Mouse (Mus musculus) forebrain, embryonic 13.5 days (tissue): ENCODE data around the gene Mrps10. TPM values are rescaled to one million over a fixed set of nuclear protein-coding genes. Genes with fewer than 3 reads are reported as not detected.
"Not testable (repeated sequence)": the region's sequence is repeated elsewhere in the genome, so short reads cannot be mapped to it uniquely, and the experiment has no call there.

ENCODE experiments used
- ATAC-seq: fragments of 200-750 bp; cut with Nextera tagmentation; 2 replicates; pipeline ENCODE4 v1.8.0; 2017
- H3K27ac ChIP-seq: fragments of 300-500 bp; sonication (generic); 2 replicates; pipeline ENCODE4 v1.5.1; 2015; ENCODE audit warnings: inconsistent platforms, mild to moderate bottlenecking, moderate library complexity
- H3K27me3 ChIP-seq: fragments of 300-500 bp; sonication (generic); 2 replicates; pipeline ENCODE4 v1.6.1; 2015; ENCODE audit warnings: mild to moderate bottlenecking, inconsistent platforms
- H3K36me3 ChIP-seq: fragments of 300-500 bp; sonication (generic); 2 replicates; pipeline ENCODE4 v1.6.1; 2015; ENCODE audit warnings: mild to moderate bottlenecking, inconsistent platforms; ENCODE audit not compliant: poor library complexity, severe bottlenecking
- H3K4me1 ChIP-seq: fragments of 300-500 bp; sonication (generic); 2 replicates; pipeline ENCODE4 v1.6.1; 2015; ENCODE audit warnings: inconsistent platforms
- H3K4me2 ChIP-seq: fragments of 300-500 bp; sonication (generic); 2 replicates; pipeline ENCODE4 v1.6.1; 2015; ENCODE audit warnings: inconsistent platforms, mild to moderate bottlenecking, moderate library complexity
- H3K4me3 ChIP-seq: fragments of 300-500 bp; sonication (generic); 2 replicates; pipeline ENCODE4 v1.5.1; 2015; ENCODE audit warnings: mild to moderate bottlenecking, inconsistent platforms
- H3K9ac ChIP-seq: fragments of 300-500 bp; sonication (generic); 2 replicates; pipeline ENCODE4 v1.6.1; 2015; ENCODE audit warnings: mild to moderate bottlenecking, inconsistent platforms
- H3K9me3 ChIP-seq: fragments of 300-500 bp; sonication (generic); replicated peaks from 2 replicates; pipeline ENCODE4 v1.6.1; 2016; ENCODE audit warnings: inconsistent platforms
- WGBS: fragments of 180-500 bp; shearing (Covaris S2); methylation state at CpG from one replicate; pipeline ENCODE4 v1.1.7; 2015; 5-methylcytosine and 5-hydroxymethylcytosine counted together
- polyA plus RNA-seq: library from polyadenylated mRNA; unstranded; fragments of >200 nt; fragmentation: Nextera tagmentation; extraction: Ambion mirVana; gene quantifications from 2 replicates; pipeline ENCODE4 v1.2.1, GENCODE M21; 2015

Mrps10 gene
- polyA plus RNA-seq, 1 experiment from 2014 or later = 78.7 TPM

- not testable (repeated sequence) for H3K4me1 ChIP-seq, H3K27me3 ChIP-seq, H3K4me2 ChIP-seq, H3K36me3 ChIP-seq, H3K9me3 ChIP-seq, H3K27ac ChIP-seq, H3K4me3 ChIP-seq, H3K9ac ChIP-seq, ATAC-seq
- WGBS = 81% methylated on average over 1 of the region's 1 CpGs
These were observed 53.9 kb downstream of the Mrps10 start for GRCm38 (mm10) chr17:47422616-47423015.

- Histone ChIP-seq H3K36me3 (no peaks in the 10 kb centered on the region), H3K27me3 (peaks cover under 1% of the 10 kb centered on the region; the same call in 1 of the 2 replicates), H3K4me1 (peaks cover 7% of the 10 kb centered on the region; the same call in 1 of the 2 replicates), H3K9ac (no peak overlapping the region), H3K27ac (no peak overlapping the region), H3K9me3 (no peaks in the 10 kb centered on the region), H3K4me2 (no peak overlapping the region), H3K4me3 (no peak overlapping the region)
- 75% methylated on average over 6 of the region's 6 CpGs for WGBS
- no peak for ATAC-seq
These were observed 55.5 kb downstream of the Mrps10 start for GRCm38 (mm10) chr17:47424186-47424585.

GRCm38 (mm10) chr17:47427316-47427715 lies 58.6 kb downstream of the Mrps10 start:
- Histone ChIP-seq H3K36me3 (no peaks in the 10 kb centered on the region), H3K9me3 (no peaks in the 10 kb centered on the region), H3K4me3 (no peak overlapping the region), H3K27me3 (peaks cover 10% of the 10 kb centered on the region; the same call in 1 of the 2 replicates), H3K4me2 (no peak overlapping the region), H3K4me1 (peaks cover 8% of the 10 kb centered on the region; the same call in 1 of the 2 replicates), H3K9ac (no peak overlapping the region), H3K27ac (no peak overlapping the region)
- no peak for ATAC-seq
- 74% methylated on average over 6 of the region's 6 CpGs for WGBS

- no peak for ATAC-seq
- no peaks in the 10 kb centered on the region for H3K36me3 ChIP-seq
- peaks cover 8% of the 10 kb centered on the region; the same call in 1 of the 2 replicates for H3K4me1 ChIP-seq
- 5% methylated on average over 8 of the region's 8 CpGs for WGBS
- peak overlapping the region; percentile 27 for H3K4me2 ChIP-seq
- no peak overlapping the region for H3K4me3 ChIP-seq
- peaks cover 10% of the 10 kb centered on the region; the same call in 1 of the 2 replicates for H3K27me3 ChIP-seq
- H3K9me3 ChIP-seq = no peaks in the 10 kb centered on the region
- no peak overlapping the region for H3K27ac ChIP-seq
- no peak overlapping the region for H3K9ac ChIP-seq
These were observed 60.2 kb downstream of the Mrps10 start for GRCm38 (mm10) chr17:47428831-47429304.

GRCm38 (mm10) chr17:47430815-47431214 lies 62.1 kb downstream of the Mrps10 start:
- 64% methylated on average over 5 of the region's 5 CpGs for WGBS
- no peak overlapping the region for H3K4me3 ChIP-seq
- ATAC-seq = no peak
- H3K9me3 ChIP-seq = no peaks in the 10 kb centered on the region
- no peak overlapping the region for H3K27ac ChIP-seq
- H3K4me1 ChIP-seq = peaks cover 8% of the 10 kb centered on the region; the same call in 1 of the 2 replicates
- no peak overlapping the region for H3K9ac ChIP-seq
- H3K36me3 ChIP-seq = no peaks in the 10 kb centered on the region
- H3K4me2 ChIP-seq = no peak overlapping the region
- H3K27me3 ChIP-seq = peaks cover 19% of the 10 kb centered on the region

Other genes with a start within 250 kb of the Mrps10 start
- 0.20 and 0.36 TPM in 2 replicates for gene Guca1b, start 16.5 kb downstream of the Mrps10 start, polyA plus RNA-seq
- gene Guca1a, start 31.7 kb downstream of the Mrps10 start, polyA plus RNA-seq = 0.26 and 0.28 TPM in 2 replicates
- 0.13 and 0.16 TPM in 2 replicates for gene AI661453, start 67.7 kb downstream of the Mrps10 start, polyA plus RNA-seq
- 0.28 and 0.42 TPM in 2 replicates for gene 1700001C19Rik, start 68.5 kb downstream of the Mrps10 start, polyA plus RNA-seq
- gene Taf8, start 133.4 kb downstream of the Mrps10 start, polyA plus RNA-seq = 26.5 and 31.0 TPM in 2 replicates
- gene Ccnd3, start 136.2 kb downstream of the Mrps10 start, polyA plus RNA-seq = 67.6 and 75.8 TPM in 2 replicates
- 29.7 and 33.2 TPM in 2 replicates for gene Bysl, start 242.6 kb downstream of the Mrps10 start, polyA plus RNA-seq
- 42.6 and 45.2 TPM in 2 replicates for gene Med20, start 242.7 kb downstream of the Mrps10 start, polyA plus RNA-seq
- 1.7 and 3.0 TPM in 2 replicates for gene Gm20517, start 242.7 kb downstream of the Mrps10 start, polyA plus RNA-seq